Mouse (Mus musculus) cerebellum, adult 11-12 months (tissue): ENCODE data around the gene Sncb.

Source experiments
- DNase-seq: peaks from one replicate; pipeline ENCODE4 v3.0.0; 2022

Gene Sncb

DNA sequence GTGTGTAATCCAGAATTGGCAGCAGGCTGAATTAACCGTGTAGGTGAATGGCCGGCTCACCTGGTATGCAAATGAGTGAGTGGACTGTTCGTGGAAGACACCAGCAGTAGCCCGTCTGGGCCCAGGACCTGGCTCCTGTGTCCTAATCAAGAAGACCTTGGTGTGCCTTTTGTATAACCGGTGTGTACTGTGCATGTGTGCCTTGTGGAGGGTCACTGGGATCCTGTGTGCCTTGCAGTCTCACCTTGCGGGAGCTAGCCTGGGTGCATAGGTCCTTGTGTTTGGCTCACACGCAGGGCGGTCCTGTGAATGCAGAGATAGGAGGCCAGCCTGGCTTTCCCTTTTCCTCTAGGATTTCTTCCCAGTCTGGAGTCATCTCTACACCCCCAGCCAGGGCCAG is 18.2 kb downstream of the Sncb start:
- peak; percentile 65 for DNase-seq

DNA sequence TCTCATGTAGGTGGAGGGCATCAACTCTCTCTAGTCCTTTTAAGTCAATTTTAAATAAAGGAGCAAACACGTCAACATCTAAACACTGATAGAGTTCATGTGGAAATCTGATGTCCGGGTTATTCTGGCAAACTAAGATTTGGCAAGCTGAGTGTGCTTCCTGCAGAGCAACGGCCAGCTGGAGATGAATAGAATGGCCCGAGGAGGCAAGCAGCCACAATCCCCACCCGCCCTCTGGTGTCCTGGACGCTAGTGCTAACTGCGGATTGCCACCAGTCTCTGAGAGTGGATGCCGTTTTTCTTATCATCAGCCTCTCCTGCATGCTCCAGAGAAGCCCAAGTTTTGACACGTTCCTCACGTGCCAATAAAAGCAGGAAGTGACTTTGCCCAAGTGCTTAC is 19.5 kb downstream of the Sncb start:
- peak; percentile 88 for DNase-seq

- peak; percentile 67 for DNase-seq
These were observed 20.3 kb downstream of the Sncb start for GRCm38 (mm10) chr13:54746110-54746509.

DNA sequence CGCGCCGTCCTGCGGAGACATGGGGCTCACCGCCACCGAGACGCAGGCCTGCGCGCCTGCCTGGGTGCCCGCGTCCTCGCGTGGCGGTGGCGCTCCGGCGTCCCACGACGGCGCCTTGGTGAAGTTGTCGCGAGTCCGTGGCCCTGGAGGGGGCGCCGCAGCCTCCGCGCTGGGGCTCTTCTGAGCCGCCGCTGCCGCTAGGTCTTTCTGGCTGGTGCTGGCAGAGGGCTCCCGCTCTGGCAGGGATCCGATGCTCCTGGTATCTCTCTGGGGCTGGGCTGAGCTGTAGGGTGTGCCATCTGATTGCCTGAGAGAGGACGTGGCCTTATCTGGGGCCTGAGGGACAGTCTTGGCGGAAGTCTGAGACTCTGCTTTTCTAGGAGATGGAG is 28.2 kb downstream of the Sncb start:
- peak; percentile 73 for DNase-seq

DNA sequence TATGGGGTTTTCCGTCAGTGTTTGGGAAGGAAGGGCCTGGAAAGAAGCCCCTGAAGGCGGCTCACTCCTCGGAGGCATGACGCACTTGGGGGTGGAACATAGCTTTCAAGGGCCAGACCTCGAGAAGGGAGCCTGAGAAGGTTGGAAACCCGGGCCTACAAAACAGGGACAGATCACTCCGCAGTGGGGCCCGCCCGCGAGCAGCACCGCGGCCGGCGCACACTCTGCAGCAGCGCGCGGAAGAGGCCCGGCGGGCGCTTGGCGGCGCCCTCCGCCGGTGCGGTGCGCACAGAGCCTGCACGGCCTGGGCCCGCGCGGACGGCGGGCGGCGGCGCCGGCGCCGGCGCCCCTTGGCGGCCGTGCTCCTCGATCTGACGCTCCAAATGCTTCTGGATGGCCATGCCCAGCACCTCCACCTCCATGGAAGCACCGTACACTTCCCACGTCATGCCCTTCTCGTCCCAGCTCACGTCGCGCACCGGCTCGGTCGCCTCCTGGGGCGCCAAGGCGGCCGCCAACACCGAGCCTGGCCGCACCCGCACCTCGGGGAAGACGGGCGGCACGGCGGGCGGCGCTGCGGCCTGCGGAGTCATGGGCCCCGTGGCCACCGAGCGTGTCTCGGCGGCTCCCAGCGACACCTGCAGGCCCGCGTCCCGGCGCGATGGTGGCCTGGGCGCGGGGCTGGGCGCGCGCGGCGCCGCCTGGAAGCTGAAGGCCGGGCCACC is 28.7 kb downstream of the Sncb start:
- DNase-seq, result peak; percentile 63

GRCm38 (mm10) chr13:54736931-54737330 is 29.5 kb downstream of the Sncb start:
- DNase-seq, result peak; percentile 45

DNA sequence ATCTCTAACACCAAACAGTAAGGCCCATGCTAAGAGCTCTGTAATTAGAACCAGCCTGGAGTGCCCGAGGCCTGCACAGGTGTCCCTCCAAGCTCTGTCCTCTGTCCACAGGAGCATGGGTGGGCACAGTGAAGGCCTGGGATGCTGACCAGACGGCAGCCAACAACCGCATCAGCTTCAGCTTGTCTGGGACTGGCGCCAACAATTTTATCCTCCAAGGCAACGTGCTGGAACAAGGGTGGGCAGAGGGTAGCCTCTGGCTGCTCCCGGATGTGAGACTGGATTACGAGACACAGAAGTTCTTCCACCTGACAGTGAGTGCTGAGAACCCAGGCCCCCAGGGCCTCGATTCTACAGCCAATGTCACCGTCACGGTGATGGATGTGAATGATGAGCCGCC is 40.3 kb downstream of the Sncb start:
- no peak for DNase-seq

DNA sequence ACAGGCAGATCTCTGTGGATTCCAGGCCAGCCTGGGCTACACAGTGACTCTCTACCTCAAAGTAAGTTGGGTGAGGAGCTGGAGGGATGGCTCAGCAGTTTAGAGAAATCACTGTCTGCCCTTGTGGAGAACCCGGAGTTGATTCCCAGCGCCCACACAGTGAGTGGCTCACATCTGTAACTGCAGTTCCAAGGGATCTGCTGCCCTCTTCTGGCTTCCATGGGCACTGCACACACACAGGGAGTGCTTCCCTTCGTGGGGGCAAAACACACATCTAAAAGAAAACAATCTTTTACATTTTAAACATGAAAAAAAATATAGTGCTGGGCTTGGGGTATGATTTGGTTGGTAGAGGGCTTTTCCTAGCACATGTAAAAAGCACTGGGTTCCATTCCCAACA is 43.3 kb downstream of the Sncb start:
- DNase-seq, result no peak

- DNase-seq, result peak; percentile 61
These were observed 49.5 kb downstream of the Sncb start for GRCm38 (mm10) chr13:54716916-54717315.

GRCm38 (mm10) chr13:54714996-54715395 is 51.4 kb downstream of the Sncb start:
- no peak for DNase-seq

DNA sequence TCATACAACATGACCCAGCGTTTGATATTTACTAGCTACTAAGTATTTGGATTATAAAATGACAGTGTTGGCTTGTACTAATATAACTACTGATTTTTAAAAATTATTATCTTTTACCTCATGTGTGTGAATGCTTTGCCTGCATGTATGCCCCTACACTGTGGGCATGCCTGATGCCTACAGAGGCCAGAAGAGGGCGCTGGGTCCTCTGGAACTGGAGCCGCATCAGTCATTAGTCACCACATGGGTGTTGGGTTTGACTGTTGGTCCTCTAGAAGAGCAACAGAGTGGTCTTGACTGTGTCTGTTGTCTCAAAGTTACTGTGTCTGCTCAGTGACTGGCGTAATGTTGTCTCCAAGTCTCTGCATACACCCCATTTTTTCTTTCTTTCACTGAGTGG is 52.0 kb downstream of the Sncb start:
- DNase-seq, result no peak

DNA sequence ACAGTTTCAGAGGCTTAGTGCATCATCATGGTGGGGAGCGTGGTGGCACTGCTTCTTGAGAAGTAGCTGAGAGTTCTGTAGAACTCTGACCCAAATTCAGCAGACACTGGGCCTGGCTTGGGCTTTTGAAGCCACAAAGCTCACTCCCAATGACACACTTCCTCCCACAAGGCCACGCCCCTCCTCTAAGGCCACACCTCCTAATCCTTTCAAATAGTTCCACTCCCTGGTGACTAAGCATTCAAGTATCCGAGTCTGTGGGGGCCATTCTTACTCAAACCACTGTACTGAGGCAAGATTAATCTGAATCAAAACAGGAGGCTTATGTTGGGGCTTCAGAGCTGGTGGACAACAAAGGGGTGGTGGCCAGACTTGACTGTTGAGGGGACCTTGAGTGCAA is 55.5 kb downstream of the Sncb start:
- no peak for DNase-seq
